Mouse (Mus musculus) spleen, adult 18-20 months (tissue): Measurements from ENCODE around the gene Megf8.

Experiments
- DNase-seq, 2 experiments: peaks; one replicate each; pipeline ENCODE4 v3.0.0; 2022; ENCODE audit warnings: mixed read lengths in 2 of 2

Gene Megf8

GRCm38 (mm10) chr7:25409114-25409760 lies 92.3 kb downstream of the Megf8 start:
- no peak for DNase-seq

GRCm38 (mm10) chr7:25410969-25411615 lies 94.1 kb downstream of the Megf8 start:
- no peak for DNase-seq

GRCm38 (mm10) chr7:25411861-25412260 lies 94.9 kb downstream of the Megf8 start:
- DNase-seq = no peak

GRCm38 (mm10) chr7:25412833-25413441 lies 96.0 kb downstream of the Megf8 start, which contains the start of gene Cxcl17:
Gene Cxcl17 (minus strand): TSS chr7:25412886.
- no peak for DNase-seq
